8 mouse cellular contexts compared by ENCODE assay signal in genomic region chr7:30563906-30564280, GRCm38 (mm10). TPM values are rescaled to one million over a fixed set of nuclear protein-coding genes. Genes with fewer than 3 reads are reported as not detected.
A peak's percentile ranks its signal among the peaks of the same experiment; 100 is the strongest.
DNase-seq lines count a peak whose midpoint lies in the region; ATAC-seq and TF ChIP-seq lines count a peak whose summit lies in the region.

No protein-coding gene starts in this region.

- no peaks in the 10 kb centered on the region for H3K27me3 ChIP-seq in heart, postnatal 0 days (ENCODE audit: control insufficient read depth, insufficient read depth, low read length)
- no peaks in the 10 kb centered on the region for H3K27me3 ChIP-seq in hindbrain, embryonic 15.5 days
- no peaks in the 10 kb centered on the region for H3K27me3 ChIP-seq in midbrain, embryonic 16.5 days (ENCODE audit: control insufficient read depth, insufficient read depth, low read depth, low read length)

- DNase-seq in heart, postnatal 0 days (ENCODE audit: low spot score) = no peak
- DNase-seq in heart, adult 18-20 months = no peak
- peak; percentile 84 for DNase-seq in T-cell, adult 2 months (ENCODE audit: low spot score)
- DNase-seq in cerebellum, adult 11-12 months = no peak
- no peak for DNase-seq in Muller cell, postnatal 12 days (ENCODE audit: inconsistent ontology term)
- DNase-seq in adrenal gland, postnatal 25 days = no peak

- TF ChIP-seq EP300 in heart, postnatal 0 days (IDR thresholded peaks at IDR 0.05; ENCODE audit: low read depth) = no peak

- H3K36me3 ChIP-seq in heart, postnatal 0 days (replicated peaks; ENCODE audit: control insufficient read depth, insufficient read depth, low read length) = peaks cover 48% of the 10 kb centered on the region
- H3K36me3 ChIP-seq in hindbrain, embryonic 15.5 days = peaks cover 25% of the 10 kb centered on the region
- H3K36me3 ChIP-seq in midbrain, embryonic 16.5 days (ENCODE audit: control insufficient read depth, insufficient read depth, low read length) = peaks cover 19% of the 10 kb centered on the region

- TF ChIP-seq CTCF in heart, postnatal 0 days (IDR thresholded peaks at IDR 0.05; ENCODE audit: low read depth) = no peak

- peak overlapping the region; percentile 78 for H3K4me3 ChIP-seq in heart, postnatal 0 days (ENCODE audit: low read depth, low read length)
- H3K4me3 ChIP-seq in hindbrain, embryonic 15.5 days = peak overlapping the region; percentile 81
- H3K4me3 ChIP-seq in midbrain, embryonic 16.5 days (ENCODE audit: low read depth, low read length) = peak overlapping the region; percentile 70

- peak overlapping the region; percentile 75 for H3K4me2 ChIP-seq in heart, postnatal 0 days (ENCODE audit: low read depth, low read length)
- peak overlapping the region; percentile 87 for H3K4me2 ChIP-seq in hindbrain, embryonic 15.5 days
- H3K4me2 ChIP-seq in midbrain, embryonic 16.5 days (ENCODE audit: low read length) = peak overlapping the region; percentile 60

- 29% methylated on average over 6 of the region's 6 CpGs for WGBS in heart, postnatal 0 days
- WGBS in hindbrain, embryonic 15.5 days = 21% methylated on average over 6 of the region's 6 CpGs
- 27% methylated on average over 6 of the region's 6 CpGs for WGBS in midbrain, embryonic 16.5 days

- peak overlapping the region; percentile 94 for H3K27ac ChIP-seq in heart, postnatal 0 days (ENCODE audit: low read depth)
- H3K27ac ChIP-seq in hindbrain, embryonic 15.5 days (replicated peaks) = peak overlapping the region; percentile 93
- H3K27ac ChIP-seq in midbrain, embryonic 16.5 days (ENCODE audit: low read length) = peak overlapping the region; percentile 92; the same call in 1 of the 2 replicates

- peak overlapping the region; percentile 79; the same call in 1 of the 2 replicates for H3K9ac ChIP-seq in heart, postnatal 0 days (replicated peaks; ENCODE audit: low read depth, low read length)
- H3K9ac ChIP-seq in hindbrain, embryonic 15.5 days = peak overlapping the region; percentile 65
- H3K9ac ChIP-seq in midbrain, embryonic 16.5 days (ENCODE audit: low read depth, low read length) = peak overlapping the region; percentile 73; the same call in 1 of the 2 replicates

- H3K9me3 ChIP-seq in heart, postnatal 0 days (replicated peaks; ENCODE audit: control insufficient read depth, low read length) = no peaks in the 10 kb centered on the region
- no peaks in the 10 kb centered on the region for H3K9me3 ChIP-seq in hindbrain, embryonic 15.5 days
- no peaks in the 10 kb centered on the region for H3K9me3 ChIP-seq in midbrain, embryonic 16.5 days (replicated peaks; ENCODE audit: control insufficient read depth, low read length, poor library complexity, severe bottlenecking)

- peaks cover 8% of the 10 kb centered on the region; the same call in 1 of the 2 replicates for H3K4me1 ChIP-seq in heart, postnatal 0 days (ENCODE audit: control insufficient read depth, insufficient read depth)
- H3K4me1 ChIP-seq in hindbrain, embryonic 15.5 days (replicated peaks) = peaks cover 28% of the 10 kb centered on the region
- H3K4me1 ChIP-seq in midbrain, embryonic 16.5 days (ENCODE audit: control insufficient read depth, insufficient read depth, low read length) = peaks cover 20% of the 10 kb centered on the region

- ATAC-seq in heart, postnatal 0 days (ENCODE audit: insufficient read depth, low read depth) = no peak
- ATAC-seq in hindbrain, embryonic 15.5 days (ENCODE audit: low FRiP score, low read depth) = no peak
- ATAC-seq in midbrain, embryonic 16.5 days = no peak

RNA-seq across cellular contexts. Expression of gene Psenen, which starts 0.5 kb away (rescaled TPM):
- total RNA-seq in heart, postnatal 0 days (2014; rRNA removed; ENCODE audit: low replicate concordance) = 106 and 130 TPM in 2 replicates
- 130 and 133 TPM in 2 replicates for polyA plus RNA-seq in heart, postnatal 0 days (2015; fragmentation: Nextera tagmentation; extraction: Ambion mirVana)
- total RNA-seq in heart, adult 18-20 months (2021) = 10 to 100 TPM; 80.1 to 84.4 TPM
- 124 and 134 TPM in 2 replicates for polyA plus RNA-seq in hindbrain, embryonic 15.5 days (2015; fragmentation: Nextera tagmentation; extraction: Ambion mirVana)
- 116 and 124 TPM in 2 replicates for polyA plus RNA-seq in midbrain, embryonic 16.5 days (2015; fragmentation: Nextera tagmentation; extraction: Ambion mirVana)
- 148 and 160 TPM in 2 replicates for total RNA-seq in adrenal gland, postnatal 25 days (2021)

RNA-seq across cellular contexts. Expression of gene Gm49396, which starts 0.7 kb away (rescaled TPM):
- total RNA-seq in heart, postnatal 0 days (2014; rRNA removed; ENCODE audit: low replicate concordance) = 0.08 and 0.61 TPM in 2 replicates
- 3.0 and 3.4 TPM in 2 replicates for polyA plus RNA-seq in heart, postnatal 0 days (2015; fragmentation: Nextera tagmentation; extraction: Ambion mirVana)
- 1 to 10 TPM in 1 of 2 experiments, under 1 TPM in 1; 0.35 to 1.1 TPM for total RNA-seq in heart, adult 18-20 months (2021)
- polyA plus RNA-seq in hindbrain, embryonic 15.5 days (2015; fragmentation: Nextera tagmentation; extraction: Ambion mirVana) = 15.4 and 17.5 TPM in 2 replicates
- 18.6 and 19.2 TPM in 2 replicates for polyA plus RNA-seq in midbrain, embryonic 16.5 days (2015; fragmentation: Nextera tagmentation; extraction: Ambion mirVana)
- total RNA-seq in adrenal gland, postnatal 25 days (2021) = 6.3 and 8.0 TPM in 2 replicates

RNA-seq across cellular contexts. Expression of gene U2af1l4, which starts 0.8 kb away (rescaled TPM):
- 36.9 and 41.9 TPM in 2 replicates for total RNA-seq in heart, postnatal 0 days (2014; rRNA removed; ENCODE audit: low replicate concordance)
- polyA plus RNA-seq in heart, postnatal 0 days (2015; fragmentation: Nextera tagmentation; extraction: Ambion mirVana) = 120 and 123 TPM in 2 replicates
- total RNA-seq in heart, adult 18-20 months (2021) = 10 to 100 TPM; 61.2 to 65.9 TPM
- polyA plus RNA-seq in hindbrain, embryonic 15.5 days (2015; fragmentation: Nextera tagmentation; extraction: Ambion mirVana) = 89.7 and 92.1 TPM in 2 replicates
- polyA plus RNA-seq in midbrain, embryonic 16.5 days (2015; fragmentation: Nextera tagmentation; extraction: Ambion mirVana) = 82.0 and 88.4 TPM in 2 replicates
- total RNA-seq in adrenal gland, postnatal 25 days (2021) = 71.9 and 81.8 TPM in 2 replicates

RNA-seq across cellular contexts. Expression of gene Igflr1, which starts 1.3 kb away (rescaled TPM):
- 0.54 and 3.3 TPM in 2 replicates for total RNA-seq in heart, postnatal 0 days (2014; rRNA removed; ENCODE audit: low replicate concordance)
- 0.94 and 1.9 TPM in 2 replicates for polyA plus RNA-seq in heart, postnatal 0 days (2015; fragmentation: Nextera tagmentation; extraction: Ambion mirVana)
- total RNA-seq in heart, adult 18-20 months (2021) = under 1 TPM; 0.50 to 0.77 TPM
- polyA plus RNA-seq in hindbrain, embryonic 15.5 days (2015; fragmentation: Nextera tagmentation; extraction: Ambion mirVana) = 5.5 and 6.0 TPM in 2 replicates
- 4.5 and 4.8 TPM in 2 replicates for polyA plus RNA-seq in midbrain, embryonic 16.5 days (2015; fragmentation: Nextera tagmentation; extraction: Ambion mirVana)
- 4.4 and 6.7 TPM in 2 replicates for total RNA-seq in adrenal gland, postnatal 25 days (2021)

RNA-seq across cellular contexts. Expression of gene Lin37, which starts 4.3 kb away (rescaled TPM):
- total RNA-seq in heart, postnatal 0 days (2014; rRNA removed; ENCODE audit: low replicate concordance) = 11.9 and 19.7 TPM in 2 replicates
- 26.2 and 27.1 TPM in 2 replicates for polyA plus RNA-seq in heart, postnatal 0 days (2015; fragmentation: Nextera tagmentation; extraction: Ambion mirVana)
- total RNA-seq in heart, adult 18-20 months (2021) = 10 to 100 TPM; 16.8 to 18.8 TPM
- polyA plus RNA-seq in hindbrain, embryonic 15.5 days (2015; fragmentation: Nextera tagmentation; extraction: Ambion mirVana) = 52.7 and 53.1 TPM in 2 replicates
- polyA plus RNA-seq in midbrain, embryonic 16.5 days (2015; fragmentation: Nextera tagmentation; extraction: Ambion mirVana) = 52.1 and 63.8 TPM in 2 replicates
- total RNA-seq in adrenal gland, postnatal 25 days (2021) = 56.9 and 67.6 TPM in 2 replicates
